Mouse (Mus musculus): Measurements from ENCODE around the gene Olfr202.
"Not testable (repeated sequence)": the region's sequence is repeated elsewhere in the genome, so short reads cannot be mapped to it uniquely, and the experiment has no call there.

DNA sequence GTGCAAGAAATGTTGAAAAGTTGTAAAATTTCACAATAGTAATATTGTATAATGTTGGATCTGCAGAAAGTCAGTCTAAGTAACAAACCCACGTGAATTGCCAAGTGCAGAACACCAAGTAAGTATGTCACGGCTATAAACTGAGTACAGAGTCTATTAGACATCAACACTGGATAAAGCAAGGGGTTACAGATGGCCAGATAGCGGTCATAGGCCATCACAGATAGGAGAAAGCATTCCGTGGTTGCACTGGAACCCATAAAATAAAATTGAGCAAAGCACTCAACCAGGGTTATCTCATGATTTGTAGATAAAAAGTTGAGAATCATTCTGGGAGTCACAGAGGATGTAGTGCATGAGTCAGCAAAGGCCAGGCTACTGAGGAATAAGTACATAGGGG, 17.5 kb downstream of the Olfr202 start:
- TF ChIP-seq CTCF (IDR thresholded peaks at IDR 0.05; ENCODE audit: low read depth, low read length); TAL1 (conservative IDR thresholded peaks at IDR 0.05; ENCODE audit: low read depth, low read length): not testable (repeated sequence)
